Mouse (Mus musculus): ENCODE measurements around the gene Ccar1. TPM values are rescaled to one million over a fixed set of nuclear protein-coding genes. Genes with fewer than 3 reads are reported as not detected.

Ccar1 gene
- polyA plus RNA-seq, 1 experiment from 2014 or later, result 178 TPM

DNA sequence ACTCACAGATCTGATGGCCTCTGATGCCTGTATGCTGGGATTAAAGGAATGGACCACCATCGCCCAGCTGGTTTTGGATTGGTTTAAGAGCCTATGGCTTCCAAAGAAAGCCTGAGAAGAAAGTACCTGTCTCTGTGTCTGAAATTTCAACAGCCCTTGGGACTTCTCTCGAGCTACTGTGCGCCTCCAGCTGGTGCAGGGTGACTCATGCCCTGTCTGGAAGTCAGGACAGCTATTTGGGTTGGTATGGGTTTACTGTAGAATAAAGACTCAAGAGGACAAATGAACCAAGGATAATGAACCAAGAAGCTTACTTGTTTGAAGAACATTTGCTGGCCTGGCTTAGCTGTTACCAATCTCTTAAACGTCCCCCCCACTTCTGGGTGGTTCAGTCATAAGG is 88.5 kb downstream of the Ccar1 start:
- no peak overlapping the region for H3K9ac ChIP-seq (ENCODE audit: low read depth, low read length)
- H3K9me3 ChIP-seq (ENCODE audit: control insufficient read depth, low read length), result no peaks in the 10 kb centered on the region
- no peak overlapping the region for H3K27ac ChIP-seq (ENCODE audit: low read depth, low read length)
- ATAC-seq (ENCODE audit: low FRiP score, low TSS enrichment), result no peak
- H3K4me2 ChIP-seq (replicated peaks; ENCODE audit: low read depth, low read length), result no peak overlapping the region
- no peaks in the 10 kb centered on the region for H3K4me1 ChIP-seq (ENCODE audit: control insufficient read depth, insufficient read depth, low read length)
- 74% methylated on average over 4 of the region's 4 CpGs for WGBS
- H3K36me3 ChIP-seq (ENCODE audit: control insufficient read depth, insufficient read depth, low read length), result no peaks in the 10 kb centered on the region
- H3K4me3 ChIP-seq (ENCODE audit: low read length), result no peak overlapping the region
- H3K27me3 ChIP-seq (ENCODE audit: control insufficient read depth, insufficient read depth, low read length), result no peaks in the 10 kb centered on the region

GRCm38 (mm10) chr10:62702436-62702835 is 89.7 kb downstream of the Ccar1 start:
- no peaks in the 10 kb centered on the region for H3K27me3 ChIP-seq (ENCODE audit: control insufficient read depth, insufficient read depth, low read length)

More at GRCm38 (mm10) chr10:62702436-62702835, 89.7 kb downstream of the Ccar1 start:
- ATAC-seq (ENCODE audit: low FRiP score, low TSS enrichment), result no peak
- H3K9me3 ChIP-seq (ENCODE audit: control insufficient read depth, low read length), result no peaks in the 10 kb centered on the region
- 84% methylated on average over 4 of the region's 4 CpGs for WGBS
- H3K36me3 ChIP-seq (ENCODE audit: control insufficient read depth, insufficient read depth, low read length), result no peaks in the 10 kb centered on the region
- H3K4me1 ChIP-seq (ENCODE audit: control insufficient read depth, insufficient read depth, low read length), result no peaks in the 10 kb centered on the region
- no peak overlapping the region for H3K4me2 ChIP-seq (replicated peaks; ENCODE audit: low read depth, low read length)
- H3K27ac ChIP-seq (ENCODE audit: low read depth, low read length), result no peak overlapping the region
- H3K4me3 ChIP-seq (ENCODE audit: low read length), result no peak overlapping the region
- no peak overlapping the region for H3K9ac ChIP-seq (ENCODE audit: low read depth, low read length)

Other genes with a start within 250 kb of the Ccar1 start
- gene Kif1bp, start 213.8 kb downstream of the Ccar1 start, polyA plus RNA-seq (2014; fragmentation: Nextera tagmentation; extraction: Ambion mirVana), result 32.4 and 41.5 TPM in 2 replicates
- gene Ddx21, start 190.0 kb downstream of the Ccar1 start, polyA plus RNA-seq (2014; fragmentation: Nextera tagmentation; extraction: Ambion mirVana), result 23.4 and 36.3 TPM in 2 replicates
- gene Ddx50, start 141.1 kb downstream of the Ccar1 start, polyA plus RNA-seq (2014; fragmentation: Nextera tagmentation; extraction: Ambion mirVana), result 101 and 138 TPM in 2 replicates
- gene Stox1, start 66.2 kb downstream of the Ccar1 start, polyA plus RNA-seq (2014; fragmentation: Nextera tagmentation; extraction: Ambion mirVana), result 2.7 and 3.1 TPM in 2 replicates
- gene Tet1, start 116.7 kb upstream of the Ccar1 start, polyA plus RNA-seq (2014; fragmentation: Nextera tagmentation; extraction: Ambion mirVana), result 34.1 and 35.3 TPM in 2 replicates
- 10.0 and 16.0 TPM in 2 replicates for gene Slc25a16, start 128.3 kb upstream of the Ccar1 start, polyA plus RNA-seq (2014; fragmentation: Nextera tagmentation; extraction: Ambion mirVana)
- 20.5 and 27.2 TPM in 2 replicates for gene Dna2, start 154.7 kb upstream of the Ccar1 start, polyA plus RNA-seq (2014; fragmentation: Nextera tagmentation; extraction: Ambion mirVana)
- gene Rufy2, start 187.9 kb upstream of the Ccar1 start, polyA plus RNA-seq (2014; fragmentation: Nextera tagmentation; extraction: Ambion mirVana), result 19.7 and 28.4 TPM in 2 replicates
- 82.2 and 86.8 TPM in 2 replicates for gene Hnrnph3, start 231.9 kb upstream of the Ccar1 start, polyA plus RNA-seq (2014; fragmentation: Nextera tagmentation; extraction: Ambion mirVana)
- 1.9 and 2.7 TPM in 2 replicates for gene Pbld2, start 232.0 kb upstream of the Ccar1 start, polyA plus RNA-seq (2014; fragmentation: Nextera tagmentation; extraction: Ambion mirVana)

All from kidney, embryonic 14.5 days (tissue).